Mouse (Mus musculus) activated CD4-positive, CD25-positive, alpha-beta regulatory T cell, adult 4 months (primary cell): Measurements from ENCODE around the gene Naa16. TPM values are rescaled to one million over a fixed set of nuclear protein-coding genes. Genes with fewer than 3 reads are reported as not detected.

Experiments
- ATAC-seq: one replicate; pipeline ENCODE4 v1.8.0; 2017
- polyA plus RNA-seq, 2 experiments: library from polyadenylated mRNA; unstranded; fragments of 100-300 nt; shearing (Covaris generic); gene quantifications; one replicate each; pipeline ENCODE4 v1.2.1; 2017

The Naa16 gene
- polyA plus RNA-seq, 2 experiments from 2014 or later, result 59.7 to 67.3 TPM

- ATAC-seq, result peak; percentile 47
These were observed 63.5 kb downstream of the Naa16 start for GRCm38 (mm10) chr14:79327033-79327432.

- ATAC-seq, result no peak
These were observed 66.3 kb downstream of the Naa16 start for GRCm38 (mm10) chr14:79324112-79324840.

- no peak for ATAC-seq
These were observed 68.7 kb downstream of the Naa16 start for GRCm38 (mm10) chr14:79321881-79322280.

GRCm38 (mm10) chr14:79321152-79321551, 69.4 kb downstream of the Naa16 start:
- peak; percentile 73 for ATAC-seq

- ATAC-seq, result no peak
These were observed 73.0 kb downstream of the Naa16 start for GRCm38 (mm10) chr14:79317602-79318001.

- ATAC-seq, result peak; percentile 72
These were observed 74.7 kb downstream of the Naa16 start for GRCm38 (mm10) chr14:79315877-79316276.

- peak; percentile 38 for ATAC-seq
These were observed 76.2 kb downstream of the Naa16 start for GRCm38 (mm10) chr14:79314245-79315010.

- no peak for ATAC-seq
These were observed 77.0 kb downstream of the Naa16 start for GRCm38 (mm10) chr14:79313439-79314175.

GRCm38 (mm10) chr14:79312719-79313118, 77.9 kb downstream of the Naa16 start:
- no peak for ATAC-seq

GRCm38 (mm10) chr14:79311918-79312454, 78.6 kb downstream of the Naa16 start:
- ATAC-seq, result no peak

GRCm38 (mm10) chr14:79309115-79309514, 81.5 kb downstream of the Naa16 start:
- ATAC-seq, result no peak

- ATAC-seq, result no peak
These were observed 82.2 kb downstream of the Naa16 start for GRCm38 (mm10) chr14:79308364-79308763.

GRCm38 (mm10) chr14:79307908-79308307, 82.7 kb downstream of the Naa16 start:
- ATAC-seq, result no peak

- no peak for ATAC-seq
These were observed 83.4 kb downstream of the Naa16 start for GRCm38 (mm10) chr14:79307138-79307537.

- no peak for ATAC-seq
These were observed 85.6 kb downstream of the Naa16 start for GRCm38 (mm10) chr14:79304873-79305464.

- no peak for ATAC-seq
These were observed 87.4 kb downstream of the Naa16 start for GRCm38 (mm10) chr14:79303150-79303549.

GRCm38 (mm10) chr14:79301466-79301875, 89.1 kb downstream of the Naa16 start, which contains the start of gene Rgcc:
TSS of gene Rgcc (minus strand) at chr14:79301645.
- peak; percentile 90 for ATAC-seq

GRCm38 (mm10) chr14:79300641-79301350, 89.8 kb downstream of the Naa16 start:
- peak; percentile 5 for ATAC-seq

- ATAC-seq, result no peak
These were observed 90.8 kb downstream of the Naa16 start for GRCm38 (mm10) chr14:79299796-79300195.

GRCm38 (mm10) chr14:79299230-79299629, 91.3 kb downstream of the Naa16 start:
- no peak for ATAC-seq

- no peak for ATAC-seq
These were observed 92.1 kb downstream of the Naa16 start for GRCm38 (mm10) chr14:79298314-79298992.
